Mouse (Mus musculus): ENCODE data around the gene Wdr54. TPM values are rescaled to one million over a fixed set of nuclear protein-coding genes. Genes with fewer than 3 reads are reported as not detected.
A peak's percentile ranks its signal among the peaks of the same experiment; 100 is the strongest.

The Wdr54 gene
- total and polyA plus RNA-seq, 2 experiments from 2014 or later, result 8.5 to 20.0 TPM

GRCm38 (mm10) chr6:83185895-83186861, 30.0 kb upstream of the Wdr54 start:
- ATAC-seq (peak; percentile 96), DNase-seq (ENCODE audit: low spot score) (peak; percentile 94)
- Histone ChIP-seq H3K27ac (peak overlapping the region; percentile 89), H3K36me3 (ENCODE audit: insufficient read depth, low read length) (peaks cover 38% of the 10 kb centered on the region), H3K9me3 (ENCODE audit: low read length) (no peaks in the 10 kb centered on the region), H3K4me3 (ENCODE audit: low read length) (peak overlapping the region; percentile 58), H3K9ac (replicated peaks; ENCODE audit: low read length) (peak overlapping the region; percentile 69), H3K27me3 (ENCODE audit: insufficient read depth, low read length) (no peaks in the 10 kb centered on the region), H3K4me2 (ENCODE audit: low read depth, low read length) (peak overlapping the region; percentile 66), H3K4me1 (ENCODE audit: insufficient read depth, low read length) (peaks cover 16% of the 10 kb centered on the region)
- TF ChIP-seq CTCF (IDR thresholded peaks at IDR 0.05; ENCODE audit: low read depth), result no peak
- WGBS, result 5% methylated on average over 24 of the region's 25 CpGs

GRCm38 (mm10) chr6:83184858-83185435, 28.8 kb upstream of the Wdr54 start:
- 0 out of 2 replicates have a peak overlapping the region, but pooled peaks have one; percentile 8 for H3K27ac ChIP-seq
- H3K36me3 ChIP-seq (ENCODE audit: insufficient read depth, low read length), result peaks cover 25% of the 10 kb centered on the region
- H3K9me3 ChIP-seq (ENCODE audit: low read length), result no peaks in the 10 kb centered on the region
- no peaks in the 10 kb centered on the region for H3K27me3 ChIP-seq (ENCODE audit: insufficient read depth, low read length)
- peaks cover 20% of the 10 kb centered on the region for H3K4me1 ChIP-seq (ENCODE audit: insufficient read depth, low read length)
- DNase-seq (ENCODE audit: low spot score) (peak; percentile 41), ATAC-seq (peak; percentile 24; the same call in 1 of the 2 replicates)
- no peak overlapping the region for H3K4me2 ChIP-seq (ENCODE audit: low read depth, low read length)
- H3K9ac ChIP-seq (replicated peaks; ENCODE audit: low read length), result no peak overlapping the region; the same call in 1 of the 2 replicates
- TF ChIP-seq CTCF (IDR thresholded peaks at IDR 0.05; ENCODE audit: low read depth), result peak; percentile 68
- WGBS, result 82% methylated on average over 3 of the region's 3 CpGs
- H3K4me3 ChIP-seq (ENCODE audit: low read length), result no peak overlapping the region

- Histone ChIP-seq H3K4me2 (ENCODE audit: low read depth, low read length) (peak overlapping the region; percentile 71), H3K4me1 (ENCODE audit: insufficient read depth, low read length) (peaks cover 16% of the 10 kb centered on the region; the same call in 1 of the 2 replicates), H3K9me3 (ENCODE audit: low read length) (no peaks in the 10 kb centered on the region), H3K9ac (replicated peaks; ENCODE audit: low read length) (no peak overlapping the region; the same call in 1 of the 2 replicates), H3K27ac (no peak overlapping the region), H3K4me3 (ENCODE audit: low read length) (peak overlapping the region; percentile 52; the same call in 1 of the 2 replicates), H3K27me3 (ENCODE audit: insufficient read depth, low read length) (no peaks in the 10 kb centered on the region), H3K36me3 (ENCODE audit: insufficient read depth, low read length) (peaks cover 13% of the 10 kb centered on the region; the same call in 1 of the 2 replicates)
- WGBS, result 78% methylated on average over 6 of the region's 6 CpGs
- no peak for TF ChIP-seq CTCF (IDR thresholded peaks at IDR 0.05; ENCODE audit: low read depth)
- ATAC-seq (no peak), DNase-seq (ENCODE audit: low spot score) (no peak)
These were observed 24.4 kb upstream of the Wdr54 start for GRCm38 (mm10) chr6:83180605-83181004.

DNA sequence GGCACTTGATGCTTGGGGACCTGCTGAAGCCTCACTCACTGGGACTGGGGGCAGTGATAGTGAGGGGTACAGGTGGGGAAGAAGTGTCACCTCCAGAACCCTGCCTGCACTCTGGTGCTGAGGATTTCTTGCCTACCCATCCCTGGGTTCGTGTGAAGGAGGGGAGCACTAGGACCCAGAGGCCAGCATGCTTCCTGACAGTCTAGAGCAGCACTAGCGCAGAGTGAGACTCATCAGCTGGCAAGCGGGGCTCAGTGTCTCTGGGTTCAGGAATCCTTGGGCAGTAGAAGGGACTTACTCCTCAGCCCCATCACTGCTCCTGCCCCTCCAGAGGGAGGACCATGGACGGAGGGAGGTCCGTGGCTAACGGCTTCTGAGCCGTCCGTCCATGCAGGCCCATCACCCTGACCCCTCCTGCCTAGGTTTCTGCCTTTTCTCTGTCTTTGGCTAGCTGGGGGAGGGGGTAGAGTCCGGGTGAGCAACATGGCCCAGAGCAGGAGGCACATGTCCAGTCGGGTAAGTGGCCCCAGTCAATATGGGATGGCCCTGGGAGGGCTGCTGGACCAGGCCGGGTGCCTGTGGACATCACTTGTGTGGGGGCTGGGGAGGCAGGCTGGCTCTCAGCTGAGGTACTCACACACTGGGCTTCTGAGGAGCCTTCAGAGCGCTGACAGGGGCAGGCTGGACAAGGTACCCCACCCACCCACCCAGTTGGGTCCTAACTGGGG, 23.4 kb upstream of the Wdr54 start:
- no peaks in the 10 kb centered on the region for H3K27me3 ChIP-seq (ENCODE audit: insufficient read depth, low read length)
- peak overlapping the region; percentile 65 for H3K9ac ChIP-seq (replicated peaks; ENCODE audit: low read length)
- peak overlapping the region; percentile 52 for H3K4me3 ChIP-seq (ENCODE audit: low read length)
- TF ChIP-seq CTCF (IDR thresholded peaks at IDR 0.05; ENCODE audit: low read depth), result no peak
- 11% methylated on average over 12 of the region's 12 CpGs for WGBS
- 0 out of 2 replicates have a peak, but pooled peaks cover 13% of the 10 kb centered on the region for H3K4me1 ChIP-seq (ENCODE audit: insufficient read depth, low read length)
- H3K4me2 ChIP-seq (ENCODE audit: low read depth, low read length), result peak overlapping the region; percentile 71
- peak overlapping the region; percentile 57 for H3K27ac ChIP-seq
- H3K9me3 ChIP-seq (ENCODE audit: low read length), result no peaks in the 10 kb centered on the region
- ATAC-seq (peak; percentile 89), DNase-seq (ENCODE audit: low spot score) (peak; percentile 76)
- H3K36me3 ChIP-seq (ENCODE audit: insufficient read depth, low read length), result peaks cover 13% of the 10 kb centered on the region; the same call in 1 of the 2 replicates

DNA sequence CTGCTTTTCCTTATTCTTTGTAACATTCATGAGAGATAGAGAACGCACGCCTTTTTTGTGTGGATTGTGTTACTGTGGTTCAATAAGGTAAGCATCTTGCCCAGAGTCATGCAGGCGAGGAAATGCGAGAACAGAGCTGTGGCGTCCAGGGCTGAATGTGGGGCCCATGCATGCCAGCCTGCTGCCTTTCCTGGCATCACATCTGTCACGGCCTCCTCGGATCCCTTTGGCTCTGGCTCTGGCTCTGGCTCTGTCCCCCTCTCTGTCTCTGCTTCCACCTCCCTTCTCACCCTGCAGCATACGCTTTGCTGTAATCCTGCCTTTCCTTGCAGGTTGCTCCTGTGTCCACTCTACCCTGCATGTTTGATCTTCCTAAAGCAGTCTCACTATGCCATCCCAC, 19.8 kb upstream of the Wdr54 start:
- Histone ChIP-seq H3K4me1 (ENCODE audit: insufficient read depth, low read length) (peaks cover 21% of the 10 kb centered on the region; the same call in 1 of the 2 replicates), H3K9ac (replicated peaks; ENCODE audit: low read length) (no peak overlapping the region), H3K27ac (no peak overlapping the region), H3K4me2 (ENCODE audit: low read depth, low read length) (no peak overlapping the region), H3K4me3 (ENCODE audit: low read length) (no peak overlapping the region), H3K9me3 (ENCODE audit: low read length) (no peaks in the 10 kb centered on the region), H3K36me3 (ENCODE audit: insufficient read depth, low read length) (no peaks in the 10 kb centered on the region), H3K27me3 (ENCODE audit: insufficient read depth, low read length) (no peaks in the 10 kb centered on the region)
- DNase-seq (ENCODE audit: low spot score) (peak; percentile 47), ATAC-seq (no peak)
- no peak for TF ChIP-seq CTCF (IDR thresholded peaks at IDR 0.05; ENCODE audit: low read depth)
- WGBS, result 52% methylated on average over 8 of the region's 8 CpGs

Measured in hindbrain, postnatal 0 days (tissue).